Mouse (Mus musculus): ENCODE measurements around the gene Olfr1253. TPM values are rescaled to one million over a fixed set of nuclear protein-coding genes. Genes with fewer than 3 reads are reported as not detected.

Gene Olfr1253
- not detected for total RNA-seq (2021)

DNA sequence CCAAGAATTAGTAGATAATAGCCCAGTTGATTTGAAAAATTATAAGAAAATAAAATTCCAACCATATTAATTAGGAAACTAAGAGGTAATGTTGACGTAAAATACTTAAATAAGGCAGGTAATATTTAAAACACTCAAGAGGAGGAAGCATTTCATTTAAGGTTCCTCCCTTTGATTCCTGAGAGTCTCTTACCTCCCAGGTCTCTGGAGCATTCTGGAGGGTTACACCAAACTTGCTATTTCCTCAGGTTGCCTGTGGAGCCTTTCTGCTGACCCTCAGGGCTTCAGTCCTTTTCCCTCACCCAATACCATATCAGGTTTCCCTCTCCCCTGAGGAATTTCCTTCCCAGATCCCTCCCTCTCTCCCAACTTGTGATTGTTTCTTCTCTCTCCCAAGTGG lies at the start of gene Olfr1253:
TSS of gene Olfr1253 (minus strand) at position 101 of the 400 bp plus-strand sequence.
- no peak for DNase-seq (ENCODE audit: low spot score)
- intact Hi-C loops (cut with DNase I), result no loop called here

DNA sequence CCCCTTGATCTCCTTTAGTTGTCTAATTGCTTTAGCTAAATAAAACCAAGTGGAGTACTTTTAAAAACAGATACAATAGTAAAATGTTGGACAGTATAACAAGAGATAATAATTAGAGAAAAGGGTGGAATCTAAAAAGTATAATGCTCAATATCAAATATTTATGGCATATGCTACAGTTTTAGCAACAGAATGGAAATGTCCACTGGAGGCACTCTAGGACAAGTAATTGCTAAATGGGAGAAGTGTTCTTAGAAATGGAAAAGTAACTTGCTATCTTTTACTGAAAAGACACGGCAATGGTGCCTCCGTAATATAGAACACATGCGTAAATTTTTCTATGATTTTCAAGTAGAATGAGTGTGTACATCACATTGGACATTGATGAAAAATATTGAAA lies 42.7 kb upstream of the Olfr1253 start:
- intact Hi-C loops (cut with DNase I), result no loop called here
- DNase-seq (ENCODE audit: low spot score), result no peak

DNA sequence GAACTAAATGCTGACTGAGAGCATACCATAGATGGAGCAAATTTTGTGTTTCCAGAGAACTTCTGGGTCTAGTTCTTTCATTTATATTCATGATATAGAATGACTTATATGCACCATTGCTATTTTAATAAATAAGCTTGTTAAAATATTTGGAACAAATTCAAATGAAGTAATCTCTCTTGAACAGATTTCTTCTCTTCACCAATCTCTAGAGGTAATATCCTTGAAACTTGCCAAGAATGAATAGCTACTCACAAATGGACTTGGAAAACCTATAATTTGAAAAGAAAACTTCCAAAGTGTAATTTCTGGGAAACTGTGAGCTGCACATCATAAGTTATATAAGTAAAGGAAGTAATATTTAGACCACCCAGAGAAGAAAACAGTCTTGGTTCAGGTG lies 36.6 kb upstream of the Olfr1253 start, which contains the start of gene Olfr1254:
TSS of gene Olfr1254 (minus strand) at position 101 of the 400 bp plus-strand sequence.
- DNase-seq (ENCODE audit: low spot score), result no peak
- intact Hi-C loops (cut with DNase I), result no loop called here

DNA sequence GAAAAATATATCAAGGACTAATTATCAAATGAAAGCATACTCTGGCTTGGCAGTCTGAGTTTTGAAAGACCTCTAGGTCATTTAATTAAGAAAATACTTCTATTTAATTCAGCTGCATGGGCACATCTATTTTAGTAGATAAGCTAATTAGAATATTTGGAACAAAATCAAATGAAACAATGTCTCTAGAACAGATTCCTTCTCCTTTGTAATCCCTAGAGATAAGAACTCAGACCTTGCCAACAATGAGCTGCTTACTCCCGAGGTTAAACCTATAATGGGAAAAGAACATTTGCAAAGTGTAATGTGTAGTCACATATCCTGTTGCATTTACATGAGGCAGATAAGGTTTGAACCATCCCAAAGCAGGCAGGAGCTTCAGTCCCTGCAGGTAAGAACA lies 32.0 kb downstream of the Olfr1253 start, which contains the start of gene Olfr1252:
TSS of gene Olfr1252 (minus strand) at position 101 of the 400 bp plus-strand sequence.
- intact Hi-C loops (cut with DNase I), result no loop called here
- DNase-seq (ENCODE audit: low spot score), result no peak

Other genes with a start within 250 kb of the Olfr1253 start
- not detected for gene Olfr1243, start 225.6 kb downstream of the Olfr1253 start, total RNA-seq (2021)
- gene Olfr1245, start 178.6 kb downstream of the Olfr1253 start, total RNA-seq (2021), result not detected
- not detected for gene Olfr1246, start 163.9 kb downstream of the Olfr1253 start, total RNA-seq (2021)
- not detected for gene Olfr1247, start 143.0 kb downstream of the Olfr1253 start, total RNA-seq (2021)
- gene Olfr1248, start 138.8 kb downstream of the Olfr1253 start, total RNA-seq (2021), result not detected
- gene Olfr1249, start 122.1 kb downstream of the Olfr1253 start, total RNA-seq (2021), result not detected
- gene Olfr1250, start 95.6 kb downstream of the Olfr1253 start, total RNA-seq (2021), result not detected
- gene Olfr1251, start 85.2 kb downstream of the Olfr1253 start, total RNA-seq (2021), result not detected
- not detected for gene Olfr1252, start 32.1 kb downstream of the Olfr1253 start, total RNA-seq (2021)
- not detected for gene Olfr1254, start 36.5 kb upstream of the Olfr1253 start, total RNA-seq (2021)
- not detected for gene Olfr1255, start 55.0 kb upstream of the Olfr1253 start, total RNA-seq (2021)
- not detected for gene Olfr1256, start 84.5 kb upstream of the Olfr1253 start, total RNA-seq (2021)
- gene Olfr48, start 91.1 kb upstream of the Olfr1253 start, total RNA-seq (2021), result not detected
- not detected for gene Olfr1257, start 121.3 kb upstream of the Olfr1253 start, total RNA-seq (2021)
- not detected for gene Olfr1258, start 170.2 kb upstream of the Olfr1253 start, total RNA-seq (2021)
- gene Olfr1259, start 191.6 kb upstream of the Olfr1253 start, total RNA-seq (2021), result not detected
- not detected for gene Olfr1260, start 217.2 kb upstream of the Olfr1253 start, total RNA-seq (2021)
- gene Olfr1261, start 234.1 kb upstream of the Olfr1253 start, total RNA-seq (2021), result not detected
- gene Olfr1262, start 243.1 kb upstream of the Olfr1253 start, total RNA-seq (2021), result not detected

Measured in heart, postnatal 25 days (tissue).